Mouse (Mus musculus) liver, embryonic 11.5 days (tissue): Measurements from ENCODE around the gene Ppfibp2. TPM values are rescaled to one million over a fixed set of nuclear protein-coding genes. Genes with fewer than 3 reads are reported as not detected.

Experiments
- ATAC-seq: fragments of 200-750 bp; cut with Nextera tagmentation; replicated peaks from 2 replicates; pipeline ENCODE4 v1.8.0; 2017; ENCODE audit warnings: moderate number of reproducible peaks, mild to moderate bottlenecking, moderate TSS enrichment, moderate library complexity; ENCODE audit not compliant: low FRiP score
- DNase-seq: peaks from one replicate; pipeline ENCODE4 v3.0.0-alpha.2; 2017; ENCODE audit warnings: low spot score
- H3K27ac ChIP-seq: fragments of 300-500 bp; sonication (generic); 2 replicates; pipeline ENCODE4 v1.5.1; 2014; ENCODE audit warnings: mild to moderate bottlenecking, low read depth, low read length, control low read depth
- H3K27me3 ChIP-seq: fragments of 300-500 bp; sonication (generic); replicated peaks from 2 replicates; pipeline ENCODE4 v1.6.1; 2014; ENCODE audit warnings: low read length, mixed read lengths; ENCODE audit not compliant: control insufficient read depth, insufficient read depth
- H3K36me3 ChIP-seq: fragments of 300-500 bp; sonication (generic); 2 replicates; pipeline ENCODE4 v1.6.1; 2014; ENCODE audit warnings: mild to moderate bottlenecking, low read length, moderate library complexity, mixed read lengths; ENCODE audit not compliant: control insufficient read depth, insufficient read depth
- H3K4me1 ChIP-seq: fragments of 300-500 bp; sonication (generic); replicated peaks from 2 replicates; pipeline ENCODE4 v1.6.1; 2014; ENCODE audit warnings: low read length, mixed read lengths; ENCODE audit not compliant: control insufficient read depth, insufficient read depth
- H3K4me2 ChIP-seq: fragments of 300-500 bp; sonication (generic); 2 replicates; pipeline ENCODE4 v1.6.1; 2014; ENCODE audit warnings: mild to moderate bottlenecking, control low read depth, moderate library complexity
- H3K4me3 ChIP-seq: fragments of 300-500 bp; sonication (generic); 2 replicates; pipeline ENCODE4 v1.5.1; 2014; ENCODE audit warnings: low read depth, low read length, control low read depth
- H3K9ac ChIP-seq: fragments of 300-500 bp; sonication (generic); 2 replicates; pipeline ENCODE4 v1.6.1; 2014; ENCODE audit warnings: low read depth, low read length, control low read depth
- H3K9me3 ChIP-seq: fragments of 300-500 bp; sonication (generic); 2 replicates; pipeline ENCODE4 v1.6.1; 2016; ENCODE audit warnings: low read length, inconsistent platforms, mixed read lengths; ENCODE audit not compliant: control insufficient read depth
- WGBS: fragments of 180-500 bp; shearing (Covaris S2); extraction: QIAGEN DNeasy Blood & Tissue Kit; methylation state at CpG from one replicate; pipeline ENCODE4 v1.1.7; 2014; 5-methylcytosine and 5-hydroxymethylcytosine counted together
- polyA plus RNA-seq: library from polyadenylated mRNA; unstranded; fragments of >200 nt; fragmentation: Nextera tagmentation; extraction: Ambion mirVana; gene quantifications from 2 replicates; pipeline ENCODE4 v1.2.1, GENCODE M21; 2014

The Ppfibp2 gene
- polyA plus RNA-seq, 1 experiment from 2014 or later = 9.1 TPM

DNA sequence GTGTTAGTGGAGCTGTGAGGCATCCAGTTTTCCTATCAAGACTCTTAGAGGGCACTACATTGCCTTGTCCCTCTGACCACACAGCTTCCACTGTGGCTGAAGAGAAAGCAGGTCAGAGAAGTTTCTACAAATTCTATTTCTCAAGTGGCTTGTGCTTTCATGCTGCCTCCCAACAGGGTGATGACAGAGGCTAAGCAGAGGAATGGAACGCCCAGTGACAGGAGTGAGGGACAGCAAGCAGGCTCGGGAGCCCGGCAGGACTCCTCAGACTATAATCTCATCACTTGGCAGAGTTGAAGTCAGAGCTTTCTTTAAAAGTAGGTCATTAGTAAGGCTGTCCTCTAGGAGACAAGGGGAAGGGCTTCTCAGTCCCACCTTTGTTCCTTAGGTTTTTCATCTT, 160.9 kb downstream of the Ppfibp2 start:
- WGBS = 66% methylated on average over 3 of the region's 3 CpGs
- no peaks in the 10 kb centered on the region for H3K36me3 ChIP-seq
- H3K27ac ChIP-seq = no peak overlapping the region
- H3K4me2 ChIP-seq = no peak overlapping the region
- no peaks in the 10 kb centered on the region for H3K27me3 ChIP-seq
- H3K4me3 ChIP-seq = no peak overlapping the region
- no peak overlapping the region for H3K9ac ChIP-seq
- no peaks in the 10 kb centered on the region for H3K9me3 ChIP-seq
- DNase-seq = no peak
- ATAC-seq = no peak
- H3K4me1 ChIP-seq = no peaks in the 10 kb centered on the region

DNA sequence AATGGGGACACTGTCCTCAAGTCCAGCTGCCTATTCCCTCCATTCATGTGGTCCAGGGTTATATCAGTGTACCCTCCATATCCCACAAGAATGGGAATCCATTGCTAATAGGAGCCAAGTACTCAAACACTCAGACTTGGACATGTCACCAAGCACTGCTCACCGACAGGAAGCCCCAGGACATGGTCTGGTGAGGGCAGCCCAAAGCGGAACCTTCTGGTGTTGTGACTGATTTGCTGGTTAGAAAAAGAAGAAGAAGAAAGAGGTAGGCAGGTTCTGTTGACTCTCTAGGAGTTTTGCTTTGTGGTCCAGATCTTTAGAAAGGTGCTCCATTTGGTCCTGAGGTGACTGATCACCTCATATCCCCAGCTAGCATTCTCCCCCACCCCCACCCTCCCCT, 161.7 kb downstream of the Ppfibp2 start:
- no peak overlapping the region for H3K27ac ChIP-seq
- H3K36me3 ChIP-seq = no peaks in the 10 kb centered on the region
- no peak overlapping the region for H3K4me3 ChIP-seq
- ATAC-seq (no peak), DNase-seq (no peak)
- no peaks in the 10 kb centered on the region for H3K27me3 ChIP-seq
- WGBS = 66% methylated on average over 2 of the region's 2 CpGs
- H3K9ac ChIP-seq = no peak overlapping the region
- H3K9me3 ChIP-seq = no peaks in the 10 kb centered on the region
- H3K4me2 ChIP-seq = no peak overlapping the region
- no peaks in the 10 kb centered on the region for H3K4me1 ChIP-seq

DNA sequence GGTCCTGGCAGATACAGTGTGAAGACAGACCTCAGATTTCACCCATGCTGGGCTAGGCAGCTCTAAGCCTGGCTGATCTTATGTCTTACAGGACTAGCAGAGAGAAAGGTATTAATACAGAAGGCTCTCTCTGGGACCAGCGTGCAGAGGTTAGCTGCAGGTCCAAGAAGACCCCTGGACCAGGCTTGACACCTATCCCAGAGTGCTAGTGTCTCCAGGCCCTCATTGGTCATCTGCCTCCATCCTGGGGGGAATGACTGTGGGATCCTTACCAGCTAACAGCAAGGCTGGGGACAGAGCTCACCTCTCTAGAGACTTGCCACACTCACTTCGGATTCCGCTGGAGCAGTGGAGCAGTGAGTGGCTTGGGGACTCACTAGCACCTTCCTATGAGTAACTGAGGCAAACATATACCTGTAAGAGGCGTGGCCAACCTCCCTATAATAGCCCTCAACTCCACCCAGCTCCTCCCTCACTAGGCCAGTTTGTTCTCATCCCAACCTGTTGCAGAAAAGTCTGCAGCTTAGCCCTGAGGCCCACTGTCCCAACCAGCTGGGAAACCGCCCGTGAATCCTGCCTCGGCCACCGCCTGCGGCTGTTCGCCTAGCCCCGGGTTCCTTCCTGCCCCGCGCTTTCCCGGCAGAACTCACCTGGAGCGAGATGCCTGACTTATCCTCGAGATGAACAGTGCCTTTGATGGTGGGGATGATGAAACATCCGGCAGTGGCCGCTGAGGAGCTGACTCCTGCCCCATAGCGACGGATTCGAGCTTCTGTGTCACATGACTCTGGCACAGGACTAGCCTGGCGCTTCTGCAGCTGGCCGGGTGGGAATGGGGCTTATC, 162.5 kb downstream of the Ppfibp2 start, which contains the start of gene Cyb5r2:
TSS of gene Cyb5r2 (minus strand) at position 725 of the 844 bp plus-strand sequence.
- H3K27me3 ChIP-seq = no peaks in the 10 kb centered on the region
- H3K36me3 ChIP-seq = no peaks in the 10 kb centered on the region
- ATAC-seq (peak; percentile 59), DNase-seq (peak; percentile 38)
- H3K4me2 ChIP-seq = peak within 1 kb of the TSS; percentile 54
- no peak within 1 kb of the TSS for H3K9ac ChIP-seq
- H3K4me3 ChIP-seq = no peak within 1 kb of the TSS
- 11% methylated on average over 23 of the region's 23 CpGs for WGBS
- no peaks in the 10 kb centered on the region for H3K9me3 ChIP-seq
- H3K27ac ChIP-seq = no peak within 1 kb of the TSS
- H3K4me1 ChIP-seq = no peaks in the 10 kb centered on the region

DNA sequence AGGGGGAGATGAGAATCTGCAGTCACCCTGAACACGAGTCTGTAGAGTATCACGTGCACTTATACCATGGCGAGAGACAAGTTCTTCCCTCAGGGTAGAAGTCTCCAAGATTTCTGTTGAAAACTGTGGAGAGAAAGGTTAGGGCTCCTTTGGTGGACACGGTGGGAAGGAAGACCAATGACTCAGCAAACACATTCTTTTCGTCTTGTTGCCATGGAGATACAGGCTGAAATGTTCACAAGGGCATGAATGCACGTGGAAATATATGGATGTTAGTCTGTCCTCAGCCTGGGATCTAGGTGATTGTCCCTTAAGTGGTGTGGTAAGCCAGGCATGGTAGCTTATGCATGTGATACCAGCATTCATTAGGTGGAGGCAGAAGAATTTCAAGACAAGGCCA, 175.8 kb downstream of the Ppfibp2 start:
- Histone ChIP-seq H3K9ac (no peak overlapping the region), H3K27me3 (no peaks in the 10 kb centered on the region), H3K4me1 (no peaks in the 10 kb centered on the region), H3K36me3 (no peaks in the 10 kb centered on the region), H3K27ac (no peak overlapping the region), H3K4me3 (no peak overlapping the region), H3K9me3 (no peaks in the 10 kb centered on the region), H3K4me2 (no peak overlapping the region)
- no peak for ATAC-seq
- no peak for DNase-seq
- WGBS = 69% methylated on average over 6 of the region's 6 CpGs

DNA sequence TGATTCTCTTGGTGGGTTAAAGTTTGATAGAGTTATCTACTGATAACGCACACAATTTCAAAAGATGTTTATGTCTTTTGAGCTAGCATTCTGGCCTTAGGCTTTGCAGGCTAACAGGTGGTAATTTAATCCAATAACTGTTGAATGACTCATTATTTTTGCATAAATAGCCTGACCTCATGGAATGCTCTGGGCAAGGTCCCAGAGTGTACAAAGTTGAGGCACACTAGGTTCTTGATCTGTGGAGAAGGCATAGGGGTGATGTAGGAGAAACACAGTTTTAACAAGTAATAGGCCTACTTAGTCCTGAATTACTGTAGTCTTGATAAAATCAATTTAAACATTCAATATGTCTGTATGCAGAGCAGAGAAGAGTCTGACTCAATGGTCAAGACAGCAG, 183.2 kb downstream of the Ppfibp2 start:
- H3K9me3 ChIP-seq = no peaks in the 10 kb centered on the region
- H3K27me3 ChIP-seq = no peaks in the 10 kb centered on the region
- H3K36me3 ChIP-seq = no peaks in the 10 kb centered on the region
- H3K27ac ChIP-seq = no peak overlapping the region
- ATAC-seq (no peak), DNase-seq (no peak)
- no peak overlapping the region for H3K4me3 ChIP-seq
- WGBS = 68% methylated on average over 1 of the region's 1 CpGs
- H3K9ac ChIP-seq = no peak overlapping the region
- H3K4me1 ChIP-seq = no peaks in the 10 kb centered on the region
- no peak overlapping the region for H3K4me2 ChIP-seq

DNA sequence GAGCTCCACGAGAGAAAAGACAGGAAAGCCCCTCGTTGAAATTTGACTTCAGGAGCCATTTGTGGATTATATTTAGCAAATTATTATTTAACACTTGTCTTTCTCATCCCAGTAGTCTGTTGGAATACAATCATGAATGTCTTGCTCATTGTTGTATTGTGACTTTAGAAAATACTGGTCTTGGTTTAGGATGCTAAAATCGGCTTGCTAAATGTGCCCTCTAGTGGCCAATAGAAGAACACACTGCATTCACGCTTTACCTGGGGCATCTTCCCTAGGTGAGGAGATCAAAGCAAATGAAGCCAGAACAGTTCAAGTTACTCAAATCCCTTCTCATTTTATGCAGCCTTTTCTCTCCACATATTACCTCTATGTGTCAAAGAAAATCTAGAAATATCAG, 184.6 kb downstream of the Ppfibp2 start:
- Histone ChIP-seq H3K4me1 (no peaks in the 10 kb centered on the region), H3K4me3 (no peak overlapping the region)
- no peak for DNase-seq

DNA sequence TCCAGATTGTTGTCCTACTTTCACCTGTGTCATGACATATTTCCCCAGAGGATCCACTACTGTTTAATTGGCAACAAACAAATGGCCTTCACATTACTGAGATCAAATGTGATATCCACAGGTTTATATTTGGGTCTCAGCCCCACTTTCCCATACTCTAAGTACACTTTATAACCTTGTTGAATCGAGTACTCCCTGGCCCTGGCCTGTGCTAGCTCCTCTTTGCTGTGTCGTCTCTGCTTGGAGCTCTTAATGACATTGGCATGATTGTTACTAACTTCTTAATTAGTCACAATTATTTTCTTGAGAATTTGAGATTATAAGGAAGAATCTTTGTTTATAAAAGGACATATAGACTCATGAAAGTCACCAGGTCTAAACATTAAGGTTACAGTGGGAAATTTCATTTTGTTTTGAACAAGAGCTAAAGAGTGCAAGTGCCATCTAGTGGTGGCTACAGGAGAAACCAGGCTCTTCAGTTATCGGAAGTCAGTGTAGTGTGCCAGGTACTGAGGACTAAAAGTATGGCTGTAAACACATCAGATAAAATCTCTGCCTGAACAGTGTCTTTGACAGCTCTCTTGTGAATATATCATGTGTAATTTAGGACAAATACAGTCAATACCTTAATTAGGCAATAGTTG, 193.1 kb downstream of the Ppfibp2 start:
- no peak for DNase-seq
- 53% methylated on average over 3 of the region's 3 CpGs for WGBS

More for the DNA sequence above, 184.6 kb downstream of the Ppfibp2 start:
- H3K9me3 ChIP-seq = no peaks in the 10 kb centered on the region
- ATAC-seq = no peak
- H3K27me3 ChIP-seq = no peaks in the 10 kb centered on the region
- H3K36me3 ChIP-seq = no peaks in the 10 kb centered on the region
- H3K4me2 ChIP-seq = no peak overlapping the region
- WGBS = 41% methylated on average over 4 of the region's 4 CpGs
- H3K27ac ChIP-seq = no peak overlapping the region
- H3K9ac ChIP-seq = no peak overlapping the region

DNA sequence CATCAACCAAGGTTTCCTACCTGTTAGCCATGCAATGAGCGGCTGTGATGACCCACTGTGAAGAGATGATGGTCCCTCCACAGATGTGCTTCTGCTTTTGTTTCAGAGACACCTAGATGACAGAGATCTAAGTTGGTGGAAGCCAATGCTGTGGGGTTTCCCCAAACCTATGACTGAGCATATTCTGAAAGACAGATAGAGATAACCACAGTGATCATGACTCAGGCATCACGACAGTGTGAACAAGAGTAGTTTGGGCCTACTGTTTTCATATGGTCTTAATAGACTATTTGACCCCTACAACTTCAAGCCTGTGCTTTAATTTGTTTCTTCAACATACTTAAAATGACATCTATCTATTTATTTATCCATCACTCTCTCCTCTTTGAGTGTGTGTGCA, 201.5 kb downstream of the Ppfibp2 start:
- Histone ChIP-seq H3K4me1 (no peaks in the 10 kb centered on the region), H3K4me2 (no peak overlapping the region), H3K4me3 (no peak overlapping the region), H3K36me3 (no peaks in the 10 kb centered on the region), H3K27ac (no peak overlapping the region), H3K9me3 (no peaks in the 10 kb centered on the region), H3K27me3 (no peaks in the 10 kb centered on the region), H3K9ac (no peak overlapping the region)
- ATAC-seq (no peak), DNase-seq (no peak)
- WGBS = 73% methylated on average over 2 of the region's 2 CpGs

More for the DNA sequence above, 193.1 kb downstream of the Ppfibp2 start:
- no peak overlapping the region for H3K4me2 ChIP-seq
- H3K27ac ChIP-seq = no peak overlapping the region
- no peak overlapping the region for H3K9ac ChIP-seq
- no peak for ATAC-seq
- no peaks in the 10 kb centered on the region for H3K9me3 ChIP-seq
- no peaks in the 10 kb centered on the region for H3K4me1 ChIP-seq
- H3K27me3 ChIP-seq = no peaks in the 10 kb centered on the region
- no peaks in the 10 kb centered on the region for H3K36me3 ChIP-seq
- no peak overlapping the region for H3K4me3 ChIP-seq
